Mouse (Mus musculus) heart, embryonic 10.5 days (tissue): ENCODE data around the gene Hes7. TPM values are rescaled to one million over a fixed set of nuclear protein-coding genes. Genes with fewer than 3 reads are reported as not detected.

Experiments
- DNase-seq: peaks from one replicate; pipeline ENCODE4 v3.0.0-alpha.2; 2017; ENCODE audit warnings: low spot score
- H3K27ac ChIP-seq: fragments of 300-500 bp; sonication (generic); 2 replicates; pipeline ENCODE4 v1.5.1; 2016; ENCODE audit warnings: mild to moderate bottlenecking
- H3K27me3 ChIP-seq: fragments of 300-500 bp; sonication (generic); 2 replicates; pipeline ENCODE4 v1.6.1; 2016; ENCODE audit warnings: mild to moderate bottlenecking; ENCODE audit not compliant: poor library complexity, insufficient read depth, severe bottlenecking
- H3K36me3 ChIP-seq: fragments of 300-500 bp; sonication (generic); 2 replicates; pipeline ENCODE4 v1.6.1; 2016; ENCODE audit warnings: mild to moderate bottlenecking, moderate library complexity
- H3K4me1 ChIP-seq: fragments of 300-500 bp; sonication (generic); 2 replicates; pipeline ENCODE4 v1.6.1; 2016; ENCODE audit warnings: mild to moderate bottlenecking
- H3K4me3 ChIP-seq: fragments of 300-500 bp; sonication (generic); 2 replicates; pipeline ENCODE4 v1.5.1; 2016; ENCODE audit warnings: mild to moderate bottlenecking, moderate library complexity
- H3K9me3 ChIP-seq: fragments of 300-500 bp; sonication (generic); 2 replicates; pipeline ENCODE4 v1.6.1; 2016; ENCODE audit warnings: mild to moderate bottlenecking, moderate library complexity
- WGBS: fragments of 180-500 bp; shearing (Covaris S2); methylation state at CpG from one replicate; pipeline ENCODE4 v1.1.7; 2016; 5-methylcytosine and 5-hydroxymethylcytosine counted together
- polyA plus RNA-seq: library from polyadenylated mRNA; unstranded; fragments of >200 nt; fragmentation: Nextera tagmentation; extraction: Ambion mirVana; gene quantifications from 2 replicates; pipeline ENCODE4 v1.2.1, GENCODE M21; 2016

Gene Hes7
- polyA plus RNA-seq, 1 experiment from 2014 or later: 0.63 TPM

DNA sequence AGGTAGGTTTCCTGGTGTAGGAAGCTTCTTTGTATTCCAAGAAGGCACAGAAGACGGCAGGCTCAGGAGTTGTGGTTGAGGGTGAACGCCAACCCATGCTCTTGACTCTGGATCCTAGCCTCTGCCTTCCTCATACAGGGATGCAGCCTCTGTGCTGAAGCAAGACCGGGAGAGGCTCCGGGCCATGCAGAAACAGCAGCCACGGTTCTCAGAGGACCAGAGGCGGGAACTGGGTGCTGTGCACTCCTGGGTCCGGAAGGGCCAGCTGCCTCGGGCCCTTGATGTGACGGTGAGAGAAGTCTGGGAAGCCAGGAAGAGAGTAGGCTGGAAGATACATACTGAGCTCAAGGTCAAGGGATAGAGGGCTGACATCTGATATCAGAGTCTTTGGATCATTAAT lies 12.0 kb upstream of the Hes7 start:
- peaks cover 64% of the 10 kb centered on the region for H3K36me3 ChIP-seq
- 93% methylated on average over 9 of the region's 9 CpGs for WGBS
- no peak for DNase-seq
- H3K27ac ChIP-seq: no peak overlapping the region
- peaks cover 26% of the 10 kb centered on the region for H3K4me1 ChIP-seq
- H3K4me3 ChIP-seq: no peak overlapping the region
- no peaks in the 10 kb centered on the region for H3K27me3 ChIP-seq
- no peaks in the 10 kb centered on the region for H3K9me3 ChIP-seq

DNA sequence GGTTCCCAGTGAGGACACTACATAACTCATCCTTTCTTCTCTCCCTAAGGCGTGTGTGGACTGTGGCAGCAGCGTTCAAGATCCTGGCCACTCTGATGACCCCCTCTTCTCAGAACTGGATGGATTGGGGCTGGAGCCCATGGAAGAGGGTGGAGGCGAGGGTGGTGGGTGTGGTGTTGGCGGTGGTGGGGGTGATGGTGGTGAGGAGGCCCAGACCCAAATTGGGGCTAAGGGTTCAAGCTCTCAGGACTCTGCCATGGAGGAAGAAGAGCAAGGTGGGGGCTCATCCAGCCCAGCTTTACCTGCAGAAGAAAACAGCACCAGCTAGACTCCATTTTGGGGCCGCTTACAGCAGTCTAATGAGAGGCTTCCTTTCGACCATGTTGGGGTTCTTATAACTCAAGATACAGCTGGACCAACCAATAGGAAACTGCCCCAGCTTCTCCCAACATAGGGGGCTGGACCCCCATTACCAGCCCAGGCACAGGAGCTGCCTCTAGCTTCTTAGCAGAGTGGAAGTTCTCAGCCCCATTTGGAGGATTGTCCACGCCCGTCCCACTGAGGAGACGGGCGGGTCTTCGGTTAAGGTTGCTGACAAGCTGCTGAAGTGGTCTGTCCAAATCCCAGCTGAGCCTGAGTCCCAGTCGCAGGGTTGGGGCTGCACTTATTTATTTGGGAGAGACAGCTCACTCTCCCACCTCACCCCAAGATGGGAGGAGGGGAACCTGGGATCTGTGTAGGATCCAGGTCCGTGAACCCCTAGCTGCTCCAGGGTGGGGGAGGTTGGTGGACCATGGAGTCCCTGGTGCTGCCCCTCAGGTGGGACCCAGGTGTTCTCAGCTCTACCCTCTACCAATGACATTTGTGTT lies 10.9 kb upstream of the Hes7 start:
- H3K36me3 ChIP-seq: peaks cover 54% of the 10 kb centered on the region
- H3K27me3 ChIP-seq: peaks cover 7% of the 10 kb centered on the region; the same call in 1 of the 2 replicates

DNA sequence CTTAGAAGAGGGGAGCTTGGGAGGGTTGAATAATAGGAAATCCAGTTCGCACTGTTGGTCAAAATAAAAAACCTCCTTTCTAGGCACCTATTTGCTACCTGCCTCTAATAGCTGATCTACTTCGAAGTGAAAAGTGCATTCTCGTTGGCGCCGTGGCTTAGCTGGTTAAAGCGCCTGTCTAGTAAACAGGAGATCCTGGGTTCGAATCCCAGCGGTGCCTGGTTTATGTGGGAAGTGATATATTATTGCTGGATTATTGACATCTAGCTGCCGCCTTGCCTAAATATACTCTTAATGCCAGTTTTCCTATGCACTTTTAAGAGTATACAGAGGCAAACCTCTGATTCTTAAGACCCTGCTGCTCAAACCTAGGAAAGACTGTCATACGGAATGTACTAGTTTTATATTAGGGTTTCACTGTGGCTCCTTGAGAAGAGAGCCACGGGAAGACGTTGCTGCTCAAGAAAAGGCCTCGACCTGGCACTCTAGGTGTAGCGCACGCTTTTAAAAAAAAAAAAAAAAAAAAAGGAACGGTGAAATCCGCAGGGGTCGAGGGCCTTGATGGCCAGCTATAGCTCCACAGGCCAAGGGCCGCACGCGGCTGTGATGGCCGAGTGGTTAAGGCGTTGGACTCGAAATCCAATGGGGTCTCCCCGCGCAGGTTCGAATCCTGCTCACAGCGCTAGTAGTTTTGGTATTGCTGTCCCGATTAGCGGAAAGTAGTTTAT lies 9.7 kb upstream of the Hes7 start:
- H3K9me3 ChIP-seq: no peaks in the 10 kb centered on the region
- peak; percentile 94 for DNase-seq
- WGBS: under 1% methylated on average over 30 of the region's 30 CpGs
- peak overlapping the region; percentile 86 for H3K27ac ChIP-seq
- peaks cover 41% of the 10 kb centered on the region for H3K36me3 ChIP-seq
- H3K27me3 ChIP-seq: peaks cover 18% of the 10 kb centered on the region; the same call in 1 of the 2 replicates
- peak overlapping the region; percentile 65 for H3K4me3 ChIP-seq
- peaks cover 26% of the 10 kb centered on the region for H3K4me1 ChIP-seq

More for the DNA sequence above, 10.9 kb upstream of the Hes7 start:
- no peak for DNase-seq
- no peaks in the 10 kb centered on the region for H3K9me3 ChIP-seq
- peaks cover 26% of the 10 kb centered on the region for H3K4me1 ChIP-seq
- no peak overlapping the region; the same call in 1 of the 2 replicates for H3K27ac ChIP-seq
- 76% methylated on average over 13 of the region's 13 CpGs for WGBS
- peak overlapping the region; percentile 65 for H3K4me3 ChIP-seq

DNA sequence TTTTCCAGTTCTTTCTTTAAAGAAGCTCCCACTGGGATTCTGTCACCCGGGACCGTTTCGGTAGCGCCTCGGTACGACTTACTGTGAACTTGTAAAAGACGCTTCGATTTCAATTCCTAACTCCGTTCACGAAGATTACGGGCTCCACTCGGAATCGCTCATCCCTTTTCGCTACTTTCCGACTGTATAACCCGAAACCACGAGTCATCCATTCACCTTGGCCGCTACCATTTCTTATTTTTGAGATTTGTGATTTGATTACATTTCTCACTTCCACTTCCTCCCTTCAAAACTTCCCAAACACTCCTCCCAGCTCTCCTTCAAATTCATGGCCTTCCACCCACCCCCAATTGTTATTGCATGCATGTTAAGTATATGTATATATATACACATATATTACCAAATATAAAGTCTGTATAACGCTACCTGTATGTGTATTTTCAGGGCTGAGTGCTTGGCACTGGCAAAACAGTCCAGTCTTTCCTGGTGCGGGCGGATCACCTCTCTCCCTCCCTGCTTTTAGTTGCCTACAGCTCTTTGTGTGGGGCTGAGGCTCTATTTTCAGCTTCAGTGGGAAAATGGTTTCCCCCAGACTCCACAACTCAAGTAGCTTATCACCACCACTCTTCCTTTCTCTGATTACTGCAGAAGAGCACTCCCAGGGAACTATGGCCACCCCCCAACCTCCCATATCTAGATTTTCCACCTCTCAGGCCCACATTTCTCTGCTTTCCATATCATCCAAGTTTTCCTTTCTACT lies 9.0 kb upstream of the Hes7 start:
- Histone ChIP-seq H3K27ac (peak overlapping the region; percentile 86), H3K4me1 (peaks cover 26% of the 10 kb centered on the region), H3K27me3 (peaks cover 26% of the 10 kb centered on the region), H3K4me3 (peak overlapping the region; percentile 65), H3K9me3 (no peaks in the 10 kb centered on the region), H3K36me3 (peaks cover 34% of the 10 kb centered on the region)
- WGBS: 3% methylated on average over 21 of the region's 21 CpGs
- DNase-seq: no peak

DNA sequence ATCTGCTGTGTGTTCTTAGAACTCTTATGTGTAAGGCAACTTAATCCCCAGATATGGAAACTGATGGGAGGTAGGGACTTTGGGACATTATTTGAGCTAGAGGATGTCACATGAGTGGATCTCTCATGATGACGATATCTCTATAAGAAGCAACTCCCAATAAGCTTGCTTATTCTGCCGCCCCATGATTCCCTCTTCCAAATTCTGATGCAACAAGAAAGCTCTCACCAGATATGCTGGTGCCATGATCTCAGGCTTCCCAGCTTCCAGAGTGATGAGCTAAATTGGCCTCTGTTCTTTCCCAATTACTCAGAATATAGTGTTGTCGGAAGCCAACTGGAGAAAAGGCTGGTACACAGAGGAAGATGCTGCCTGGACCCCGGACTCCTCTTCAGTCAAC lies 8.3 kb upstream of the Hes7 start:
- peak overlapping the region; percentile 86 for H3K27ac ChIP-seq
- peaks cover 27% of the 10 kb centered on the region for H3K4me1 ChIP-seq
- 44% methylated on average over 4 of the region's 4 CpGs for WGBS
- peak overlapping the region; percentile 65 for H3K4me3 ChIP-seq
- DNase-seq: no peak
- peaks cover 32% of the 10 kb centered on the region for H3K27me3 ChIP-seq
- peaks cover 28% of the 10 kb centered on the region for H3K36me3 ChIP-seq
- H3K9me3 ChIP-seq: no peaks in the 10 kb centered on the region

DNA sequence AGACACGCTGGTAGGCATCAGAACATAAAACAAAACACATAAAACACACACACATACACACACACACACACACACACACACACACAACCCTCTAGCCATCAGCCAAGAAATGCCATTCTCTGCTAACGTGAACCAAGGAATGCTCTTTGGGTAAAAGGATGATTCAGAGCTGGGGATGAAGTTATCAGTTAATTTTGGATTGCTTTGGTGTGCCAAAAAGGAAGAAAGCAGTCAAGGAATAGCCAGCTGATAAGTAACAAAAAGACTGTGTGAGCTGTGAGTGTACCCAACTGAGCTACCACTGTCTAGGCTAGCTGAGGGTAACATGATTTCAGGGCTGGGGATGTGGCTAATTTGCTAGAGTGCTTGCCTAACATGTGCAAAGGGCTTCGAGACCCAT lies 6.2 kb upstream of the Hes7 start:
- Histone ChIP-seq H3K27me3 (peaks cover 33% of the 10 kb centered on the region), H3K27ac (no peak overlapping the region), H3K36me3 (peaks cover 6% of the 10 kb centered on the region), H3K4me3 (no peak overlapping the region), H3K4me1 (peaks cover 35% of the 10 kb centered on the region), H3K9me3 (no peaks in the 10 kb centered on the region)
- 62% methylated on average over 3 of the region's 3 CpGs for WGBS
- no peak for DNase-seq

DNA sequence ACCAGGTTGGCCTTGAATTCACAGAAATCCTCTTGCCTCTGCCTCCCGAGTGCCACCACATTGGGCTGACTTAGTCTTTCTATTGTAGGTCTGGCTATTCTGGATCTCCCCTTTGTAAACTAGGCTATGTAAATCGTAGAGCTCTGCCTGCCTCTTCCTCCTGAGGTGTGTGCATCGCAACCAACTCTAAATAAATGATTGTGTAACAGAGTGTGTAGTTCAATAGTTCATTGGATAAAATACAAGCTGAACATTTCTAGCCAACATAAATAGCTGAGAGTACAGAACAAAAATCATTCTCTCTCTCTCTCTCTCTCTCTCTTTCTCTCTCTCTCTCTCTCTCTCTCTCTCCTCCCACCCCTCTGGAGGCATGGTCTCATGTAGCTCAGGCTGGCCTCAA lies 5.6 kb upstream of the Hes7 start:
- Histone ChIP-seq H3K9me3 (no peaks in the 10 kb centered on the region), H3K4me3 (no peak overlapping the region), H3K36me3 (peaks cover under 1% of the 10 kb centered on the region; the same call in 1 of the 2 replicates), H3K27me3 (peaks cover 33% of the 10 kb centered on the region), H3K27ac (no peak overlapping the region), H3K4me1 (peaks cover 35% of the 10 kb centered on the region)
- DNase-seq: no peak
- WGBS: 76% methylated on average over 3 of the region's 3 CpGs

DNA sequence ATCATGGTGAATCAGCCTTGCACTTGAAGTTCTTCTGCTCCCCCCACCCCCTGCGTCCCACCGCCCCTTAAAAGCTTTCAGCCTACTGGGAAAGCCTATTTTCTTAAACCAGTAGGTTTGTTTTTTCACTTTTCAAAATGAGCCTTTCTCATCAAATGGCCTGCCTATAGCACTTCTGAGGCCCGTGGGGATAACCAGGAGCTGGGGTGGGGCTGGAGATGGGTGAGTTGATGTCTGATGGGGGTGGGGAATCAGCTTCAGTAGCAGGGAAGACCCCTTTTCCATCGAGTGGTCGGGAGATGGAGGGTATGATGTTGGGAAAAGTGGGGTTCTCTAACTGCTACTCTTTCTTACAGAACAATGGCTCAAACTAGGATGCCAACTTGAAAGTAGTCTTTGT lies 3.4 kb upstream of the Hes7 start:
- DNase-seq: no peak
- 41% methylated on average over 5 of the region's 5 CpGs for WGBS
- H3K4me3 ChIP-seq: no peak overlapping the region
- H3K27ac ChIP-seq: no peak overlapping the region
- H3K27me3 ChIP-seq: peaks cover 33% of the 10 kb centered on the region
- no peaks in the 10 kb centered on the region for H3K9me3 ChIP-seq
- H3K36me3 ChIP-seq: no peaks in the 10 kb centered on the region
- H3K4me1 ChIP-seq: peaks cover 49% of the 10 kb centered on the region

DNA sequence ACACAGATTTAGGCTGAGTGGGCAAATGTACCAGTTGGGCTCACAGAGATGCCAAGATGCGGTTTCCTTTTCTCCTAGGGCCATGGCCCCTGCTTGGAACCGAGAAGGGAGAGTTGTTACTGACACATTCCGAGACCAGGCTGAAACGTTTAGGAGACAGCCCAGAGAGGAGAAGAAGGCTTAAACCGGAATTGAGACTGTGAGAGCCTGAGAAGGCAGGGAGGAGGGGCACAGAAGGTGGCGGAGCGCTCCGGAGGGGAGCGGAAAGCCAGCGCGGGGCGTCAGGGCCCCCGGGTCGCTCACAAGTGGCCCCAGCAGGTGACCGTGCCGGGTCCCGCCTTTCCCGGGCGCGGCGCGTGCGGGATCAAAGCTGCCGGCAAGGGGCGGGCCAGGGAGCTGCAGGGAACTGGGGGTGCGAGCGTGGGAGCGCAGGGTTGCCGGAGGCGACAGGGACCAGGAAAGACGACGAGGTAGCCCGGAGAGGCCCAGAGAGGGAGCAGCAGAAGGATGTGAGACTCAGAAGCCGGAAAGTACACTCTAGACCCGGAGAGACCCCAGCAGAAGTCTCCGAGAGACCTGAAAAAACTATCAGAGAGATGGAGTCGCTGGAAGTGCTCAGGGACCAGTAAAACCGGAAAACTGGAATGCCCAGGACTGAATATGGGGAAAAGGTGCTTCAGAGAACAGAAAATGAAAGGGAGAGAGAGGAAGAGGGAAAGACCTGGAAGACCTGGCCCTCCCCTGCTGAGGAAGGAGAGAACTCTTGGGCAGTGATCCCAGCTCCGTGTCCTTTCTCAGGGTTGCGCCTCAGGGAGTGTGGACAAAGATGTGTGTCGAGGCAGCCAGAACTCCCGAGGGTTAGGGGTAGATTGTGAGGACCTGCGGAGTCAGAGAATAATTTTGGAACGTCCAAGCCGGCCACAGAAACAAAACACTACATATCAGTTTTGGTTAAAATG lies 2.2 kb upstream of the Hes7 start:
- peak; percentile 87 for DNase-seq
- Histone ChIP-seq H3K4me3 (peak overlapping the region; percentile 86), H3K4me1 (peaks cover 52% of the 10 kb centered on the region), H3K36me3 (no peaks in the 10 kb centered on the region), H3K27ac (peak overlapping the region; percentile 91), H3K9me3 (no peaks in the 10 kb centered on the region), H3K27me3 (peaks cover 33% of the 10 kb centered on the region)
- under 1% methylated on average over 45 of the region's 45 CpGs for WGBS

DNA sequence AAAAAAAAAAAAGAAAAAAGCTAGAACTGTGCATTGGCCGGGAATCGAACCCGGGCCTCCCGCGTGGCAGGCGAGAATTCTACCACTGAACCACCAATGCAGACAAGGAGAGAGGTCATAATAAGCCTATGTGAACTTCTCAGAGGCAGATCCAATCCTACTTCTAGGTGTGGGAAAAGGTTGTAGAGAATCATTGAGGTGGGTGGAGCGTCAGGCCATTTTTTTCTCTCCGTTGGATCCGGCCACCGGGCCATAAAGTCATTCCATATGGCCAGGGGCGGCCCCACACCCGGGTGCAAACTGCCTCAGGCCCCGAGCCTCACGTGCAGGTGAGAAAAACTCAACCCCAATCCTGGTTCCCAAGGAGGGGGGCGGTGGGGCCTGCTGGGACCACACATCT lies 1.4 kb upstream of the Hes7 start:
- Histone ChIP-seq H3K9me3 (no peaks in the 10 kb centered on the region), H3K27me3 (peaks cover 31% of the 10 kb centered on the region), H3K4me3 (peak overlapping the region; percentile 86), H3K36me3 (no peaks in the 10 kb centered on the region), H3K27ac (0 out of 2 replicates have a peak overlapping the region, but pooled peaks have one; percentile 19), H3K4me1 (peaks cover 52% of the 10 kb centered on the region)
- peak; percentile 90 for DNase-seq
- under 1% methylated on average over 15 of the region's 15 CpGs for WGBS

DNA sequence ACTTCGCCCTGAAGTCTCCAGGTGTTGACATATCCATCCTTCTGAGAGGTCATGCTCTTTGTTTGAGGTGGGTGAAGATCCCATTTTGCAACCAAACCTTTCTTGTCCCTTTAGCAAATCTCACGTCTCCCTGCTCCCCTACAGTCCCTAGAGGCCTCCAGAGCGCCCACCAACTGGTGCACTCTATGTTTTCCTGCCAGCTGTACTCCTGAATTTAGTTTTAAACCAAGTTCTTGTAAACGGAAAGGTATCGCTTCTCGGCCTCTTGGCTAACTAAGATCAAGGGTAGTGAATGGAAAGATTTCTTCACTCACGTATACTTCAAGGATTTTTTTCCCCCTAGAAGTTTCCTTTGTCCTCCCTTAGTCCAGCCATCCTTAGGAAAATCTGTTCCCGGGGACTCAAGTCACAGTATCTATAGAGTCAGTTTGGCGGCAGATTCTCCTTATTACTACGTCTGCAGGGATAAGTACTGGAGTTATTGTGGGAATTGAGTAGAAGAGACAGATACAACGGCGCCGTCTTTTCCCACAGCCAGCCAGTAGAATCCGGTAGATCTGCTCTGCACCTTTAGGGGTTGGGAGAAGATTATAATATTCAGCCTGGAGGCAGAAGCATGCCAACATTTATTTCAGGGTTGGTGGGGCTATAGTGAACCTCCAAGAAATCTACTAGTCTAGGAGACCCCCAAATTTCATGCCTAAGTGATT lies 603 bp upstream of the Hes7 start:
- H3K27ac ChIP-seq: peak overlapping the region; percentile 50; the same call in 1 of the 2 replicates
- H3K27me3 ChIP-seq: peaks cover 23% of the 10 kb centered on the region
- 28% methylated on average over 14 of the region's 14 CpGs for WGBS
- no peak for DNase-seq
- H3K4me1 ChIP-seq: peaks cover 52% of the 10 kb centered on the region
- peak overlapping the region; percentile 86 for H3K4me3 ChIP-seq
- no peaks in the 10 kb centered on the region for H3K36me3 ChIP-seq
- H3K9me3 ChIP-seq: no peaks in the 10 kb centered on the region
